Mouse (Mus musculus): Measurements from ENCODE around the gene A4galt. TPM values are rescaled to one million over a fixed set of nuclear protein-coding genes. Genes with fewer than 3 reads are reported as not detected.

Gene A4galt
- polyA plus RNA-seq, 1 experiment: 98.2 TPM

DNA sequence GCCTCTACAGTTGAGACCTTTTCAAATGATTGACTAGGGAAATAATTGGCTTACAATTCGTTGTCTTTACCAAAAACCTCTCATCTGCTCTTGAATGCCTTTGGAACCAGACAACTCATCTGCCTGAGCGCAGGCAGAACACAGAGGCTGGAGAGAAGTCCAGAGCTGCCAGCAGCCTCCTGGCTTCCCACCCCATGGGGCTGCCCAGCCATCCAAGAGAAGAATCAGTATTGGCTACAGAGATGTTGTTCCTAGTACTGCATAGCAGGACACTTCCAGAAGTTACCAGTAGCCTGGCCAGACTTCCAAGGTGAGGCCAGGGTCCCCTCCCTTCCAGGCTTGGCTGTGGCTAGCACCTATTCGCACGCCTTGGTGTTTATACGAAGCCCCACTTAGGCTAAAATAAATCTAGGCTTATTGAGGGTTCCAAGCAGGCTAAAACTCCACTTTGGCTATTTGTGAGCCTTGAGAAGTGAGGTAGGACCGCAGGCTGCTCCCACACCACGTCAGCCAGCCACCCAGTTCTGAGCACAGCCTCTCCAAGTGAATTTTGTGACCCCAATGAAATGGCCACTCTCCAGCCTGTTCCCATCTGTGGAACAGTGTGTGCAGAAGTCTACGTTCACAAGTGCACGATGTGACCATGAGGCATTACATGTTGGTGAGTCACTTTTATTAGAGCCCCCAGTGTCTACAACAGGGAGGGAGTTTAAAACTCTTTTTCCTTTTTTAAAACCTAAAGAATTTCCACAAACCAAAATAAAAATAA is 25.3 kb downstream of the A4galt start:
- DNase-seq (ENCODE audit: low spot score): no peak

DNA sequence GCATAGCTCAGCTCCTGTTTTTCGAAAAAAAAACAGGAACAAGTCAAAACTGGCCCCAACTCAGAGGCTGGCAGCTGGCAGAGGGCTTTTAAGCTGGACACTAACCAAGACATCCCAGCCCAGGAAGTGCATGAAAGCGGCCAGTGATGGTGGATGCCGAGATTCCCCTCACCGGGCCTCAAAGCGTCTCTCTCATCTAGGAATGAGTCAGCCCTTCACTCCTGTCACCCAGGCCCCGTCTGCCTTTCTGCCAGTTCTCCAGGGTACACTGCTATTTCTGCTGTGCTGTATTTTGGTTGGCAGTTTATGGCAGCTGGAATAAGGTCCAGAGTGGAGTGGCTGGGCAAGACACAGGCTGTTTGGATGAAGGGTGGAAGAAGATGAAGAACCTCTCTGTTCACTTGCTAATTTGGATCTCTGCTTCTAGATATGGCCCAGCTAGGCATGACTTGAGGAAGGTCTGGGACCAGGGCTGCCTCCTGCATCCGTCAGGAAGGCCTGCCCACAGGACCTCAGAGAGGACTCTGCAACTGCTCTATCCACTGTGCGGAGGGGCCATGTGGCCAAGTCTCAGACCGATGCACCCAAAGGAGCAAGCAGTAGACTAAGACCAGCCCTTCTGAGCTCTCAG is 27.3 kb downstream of the A4galt start:
- DNase-seq (ENCODE audit: low spot score): no peak

DNA sequence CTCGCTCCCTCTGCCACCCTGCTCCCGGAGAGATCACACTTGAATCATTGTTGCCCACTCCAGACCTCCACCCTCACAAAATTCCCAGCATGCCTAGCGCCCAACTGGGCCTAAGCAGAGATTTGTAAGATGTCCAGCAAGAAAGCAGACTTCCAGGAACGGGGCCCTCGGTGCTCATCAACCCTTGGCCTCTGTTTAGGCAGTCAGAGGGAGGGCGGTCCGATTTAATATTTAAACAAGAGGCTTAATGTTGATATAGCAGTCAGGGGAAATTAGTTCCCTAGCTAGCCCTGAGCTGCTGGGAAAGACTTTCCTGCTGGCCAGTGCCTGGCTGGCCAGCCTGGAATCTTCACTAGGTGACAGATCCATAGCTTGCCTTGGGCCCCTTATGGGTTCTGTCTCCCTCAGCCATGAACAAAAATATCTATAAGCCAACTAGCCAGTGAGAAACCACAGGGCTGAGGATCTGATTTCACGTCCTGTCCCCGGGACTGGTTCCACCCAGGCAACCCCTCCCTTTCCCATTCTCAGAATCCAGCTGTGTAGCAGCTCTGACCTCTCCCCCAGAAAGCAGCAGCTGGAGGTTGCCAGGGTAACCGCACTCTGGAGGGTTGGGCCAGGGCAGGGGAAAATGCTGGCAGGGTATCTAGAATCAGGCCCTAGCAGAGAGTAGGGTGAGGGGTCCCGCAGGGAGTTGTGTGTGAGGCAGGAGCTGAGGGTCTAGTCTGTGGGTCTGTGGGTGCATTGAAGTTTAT is 28.2 kb downstream of the A4galt start:
- DNase-seq (ENCODE audit: low spot score): no peak

DNA sequence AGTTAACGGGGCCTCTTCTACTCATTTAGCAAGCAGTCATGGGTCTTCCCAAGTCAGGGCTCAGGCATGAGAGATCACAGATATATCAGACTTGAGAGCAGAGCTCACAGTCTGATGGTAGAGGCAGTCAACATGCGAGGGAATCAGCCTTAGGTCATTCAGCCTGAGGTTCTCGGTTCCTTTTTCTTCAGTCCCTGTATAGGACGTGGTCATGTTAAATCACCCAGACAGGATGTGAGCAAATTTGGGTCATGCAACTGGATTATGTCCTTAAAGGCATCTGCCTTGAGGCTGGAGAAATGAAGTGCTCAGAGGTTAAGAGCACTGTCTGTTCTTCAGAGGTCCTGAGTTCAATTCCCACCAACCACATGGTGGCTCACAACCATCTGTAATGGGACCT is 29.9 kb downstream of the A4galt start:
- no peak for DNase-seq (ENCODE audit: low spot score)

DNA sequence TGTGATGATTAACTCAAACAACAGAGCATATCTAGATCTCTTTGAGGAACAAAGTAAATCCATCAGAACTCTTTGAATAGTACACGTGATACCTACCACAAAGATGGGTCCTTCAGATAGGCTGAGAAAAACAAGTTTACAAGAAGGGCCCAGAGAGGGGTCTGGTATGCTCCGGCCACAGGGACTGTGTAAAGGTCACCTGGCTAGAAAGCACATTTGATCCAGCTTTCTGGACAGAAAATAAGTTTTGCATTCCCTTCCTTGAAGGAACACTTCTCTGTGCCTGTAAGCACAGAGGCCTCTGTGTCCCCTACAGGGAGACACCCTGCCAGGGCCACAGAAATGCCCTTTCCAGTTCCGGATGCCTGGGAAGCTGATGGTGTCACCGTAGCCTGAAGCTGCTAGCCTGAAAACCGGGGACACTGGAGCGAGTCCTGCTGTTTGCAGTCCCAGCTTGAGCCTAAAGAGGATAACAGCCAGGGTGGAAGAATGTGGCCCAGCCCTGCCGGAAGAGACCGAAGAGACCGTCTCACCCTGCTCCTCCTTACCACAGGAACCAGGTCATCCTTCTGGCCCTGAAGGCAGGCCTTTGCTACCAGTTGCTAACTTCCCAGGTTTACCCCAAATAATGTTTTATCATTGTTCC is 31.1 kb downstream of the A4galt start:
- DNase-seq (ENCODE audit: low spot score): no peak

DNA sequence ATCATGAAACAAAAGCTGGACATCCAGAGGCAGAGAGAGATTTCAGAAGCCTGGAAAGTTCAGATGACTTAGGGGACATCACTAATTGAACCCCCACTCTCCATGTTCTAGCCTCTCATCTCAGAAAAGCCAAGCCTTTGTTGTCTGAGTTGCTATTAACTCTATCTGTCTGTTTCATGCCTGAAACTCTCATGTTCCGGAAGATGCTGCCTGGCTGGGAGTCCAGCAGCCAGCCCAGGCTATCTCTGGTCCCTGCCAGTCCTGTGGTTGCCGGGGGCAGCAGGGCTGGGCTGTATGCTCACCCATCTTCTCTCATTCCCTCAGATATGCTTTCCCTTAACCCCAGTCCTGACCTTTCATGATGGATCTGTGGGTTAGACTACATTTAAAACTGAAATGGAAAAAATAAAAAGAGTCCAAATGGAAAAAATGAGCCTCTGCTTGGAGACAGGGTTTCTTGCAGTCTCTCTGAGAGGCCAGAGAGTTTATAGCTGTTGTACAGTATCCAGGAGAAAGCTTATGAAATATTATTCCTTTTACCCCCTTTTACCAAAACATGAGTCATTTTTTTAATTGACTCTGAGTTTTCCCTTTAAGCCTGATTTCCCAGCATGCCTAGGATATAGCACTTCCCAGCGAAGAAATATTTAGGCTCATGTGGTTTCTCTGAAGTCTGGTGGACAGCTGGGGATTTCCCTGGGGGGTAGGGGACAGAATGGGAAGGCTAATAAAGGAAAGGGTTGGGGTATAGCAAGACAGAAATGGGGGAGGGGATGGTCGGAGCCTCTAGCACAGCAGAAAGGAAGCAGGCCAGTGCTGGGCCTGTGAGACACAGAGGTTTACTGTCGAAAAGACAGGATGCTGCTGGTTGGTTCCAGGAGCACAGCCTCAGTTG is 36.0 kb downstream of the A4galt start:
- no peak for DNase-seq (ENCODE audit: low spot score)

DNA sequence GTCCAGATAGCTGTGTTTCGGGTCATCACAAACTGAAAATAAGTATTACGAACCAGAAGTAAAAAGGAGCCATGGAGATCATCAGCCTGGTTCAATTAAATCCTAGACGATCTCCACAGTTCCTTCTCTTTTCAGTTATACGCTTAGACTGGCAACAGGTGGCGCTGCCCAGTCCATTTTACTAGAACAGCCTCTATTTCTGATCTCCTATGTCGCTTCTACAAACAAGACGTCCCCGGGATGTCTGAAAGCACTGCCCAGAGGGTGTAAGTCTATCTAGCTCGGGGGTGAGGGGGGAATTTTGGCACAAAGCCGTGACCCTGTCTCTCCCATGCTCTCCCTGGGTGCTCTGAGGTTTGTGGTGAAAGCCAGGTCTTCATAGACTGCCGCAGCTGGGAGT is 41.3 kb downstream of the A4galt start:
- no peak for DNase-seq (ENCODE audit: low spot score)

DNA sequence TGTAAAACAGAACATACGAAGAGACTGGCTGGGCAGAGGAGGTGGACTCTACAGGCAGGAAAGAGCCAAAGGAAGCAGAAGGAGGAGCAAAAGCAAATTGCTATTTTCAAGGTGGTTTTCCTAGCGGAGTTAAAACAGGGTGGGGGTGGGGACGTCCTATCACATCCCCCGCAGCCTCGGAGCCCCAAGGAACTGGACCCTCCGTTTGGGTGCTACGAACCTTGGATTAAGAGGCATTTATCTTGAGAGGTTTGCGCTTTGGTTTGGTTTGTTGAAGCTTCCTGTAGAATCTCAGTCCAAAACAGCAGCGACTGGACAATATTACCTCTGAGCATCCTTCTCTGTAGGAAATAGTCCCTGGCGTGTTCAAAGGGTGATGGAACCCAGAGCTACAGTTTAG is 41.9 kb downstream of the A4galt start:
- no peak for DNase-seq (ENCODE audit: low spot score)

DNA sequence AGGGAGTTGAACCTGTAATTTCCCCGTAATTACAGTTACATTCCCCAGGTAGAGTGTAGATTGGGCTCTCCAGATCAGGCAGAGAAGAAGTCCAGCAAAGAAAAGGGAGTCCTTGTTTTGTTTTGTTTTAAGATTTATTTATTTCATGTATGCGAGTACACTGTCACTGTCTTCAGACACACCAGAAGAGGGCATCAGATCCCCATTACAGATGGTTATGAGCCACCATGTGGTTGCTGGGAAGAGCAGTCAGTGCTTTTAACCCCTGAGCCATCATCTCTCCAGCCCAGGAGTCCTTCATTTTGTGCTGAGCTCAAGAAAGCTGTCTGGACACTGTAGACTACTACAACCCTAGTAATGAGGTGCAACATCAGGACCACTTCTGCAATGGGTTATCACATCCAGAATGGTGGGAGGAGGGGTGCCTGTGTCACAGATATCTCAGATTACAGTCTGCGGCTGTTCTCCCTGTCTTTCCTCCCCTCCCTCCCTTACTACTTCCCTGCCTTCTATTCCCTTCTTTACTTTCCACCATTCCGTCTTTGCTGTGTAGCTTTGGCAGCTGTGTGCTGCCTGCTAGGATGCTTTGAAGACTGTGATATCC is 42.4 kb downstream of the A4galt start:
- DNase-seq (ENCODE audit: low spot score): no peak

DNA sequence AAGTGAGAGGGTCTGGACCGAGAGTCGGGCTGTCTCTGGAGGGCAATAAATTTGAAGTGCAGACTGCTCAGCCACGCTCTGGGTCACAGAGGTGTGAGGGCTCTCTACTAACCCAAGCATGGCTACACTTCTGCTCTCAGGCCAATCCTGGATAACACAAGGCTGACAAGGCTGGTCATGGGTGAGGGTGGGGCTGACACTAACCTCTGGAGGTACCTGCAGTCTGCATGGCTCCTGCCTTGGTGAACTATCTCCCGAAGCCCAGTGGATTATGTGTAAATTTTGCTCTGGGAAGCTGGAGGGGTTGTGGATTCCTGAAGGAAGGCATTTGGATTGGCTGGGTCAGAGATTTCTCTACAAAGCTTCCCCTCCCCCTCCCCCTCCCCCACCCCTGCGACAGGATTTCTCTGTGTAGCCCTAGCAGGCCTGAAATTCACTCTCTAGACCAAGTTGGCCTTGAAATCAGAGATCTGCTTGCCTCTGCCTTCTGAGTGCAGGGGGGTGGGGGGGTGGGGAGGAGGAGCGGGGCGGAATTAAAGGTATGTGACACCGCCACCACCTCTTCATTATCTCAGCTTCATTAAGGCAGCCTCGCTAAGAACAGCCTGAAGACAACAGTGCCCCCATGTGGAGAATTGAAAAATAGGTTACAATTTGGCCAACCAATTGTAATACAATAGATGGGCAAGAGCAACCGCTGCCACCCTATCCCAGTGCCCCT is 46.7 kb downstream of the A4galt start:
- DNase-seq (ENCODE audit: low spot score): no peak

DNA sequence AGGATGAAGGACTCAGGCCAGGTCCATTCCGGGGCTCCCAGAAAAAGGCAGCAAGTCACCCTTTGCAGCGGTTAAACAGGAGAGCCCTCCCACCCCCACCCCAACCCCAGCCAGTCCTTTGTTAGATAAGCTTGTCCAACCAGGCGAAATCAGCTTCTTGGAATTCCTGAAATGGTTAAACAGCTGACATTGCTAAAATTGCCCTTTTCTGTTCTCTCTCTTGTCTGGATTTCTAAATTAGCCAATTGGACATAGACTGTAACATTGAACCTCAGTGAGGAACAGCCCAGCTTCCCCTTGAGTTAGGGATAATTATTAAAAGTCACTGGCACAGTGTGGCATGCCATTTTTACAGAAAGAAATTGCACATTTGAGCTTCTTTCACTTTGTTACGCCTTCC is 49.2 kb downstream of the A4galt start:
- DNase-seq (ENCODE audit: low spot score): no peak

DNA sequence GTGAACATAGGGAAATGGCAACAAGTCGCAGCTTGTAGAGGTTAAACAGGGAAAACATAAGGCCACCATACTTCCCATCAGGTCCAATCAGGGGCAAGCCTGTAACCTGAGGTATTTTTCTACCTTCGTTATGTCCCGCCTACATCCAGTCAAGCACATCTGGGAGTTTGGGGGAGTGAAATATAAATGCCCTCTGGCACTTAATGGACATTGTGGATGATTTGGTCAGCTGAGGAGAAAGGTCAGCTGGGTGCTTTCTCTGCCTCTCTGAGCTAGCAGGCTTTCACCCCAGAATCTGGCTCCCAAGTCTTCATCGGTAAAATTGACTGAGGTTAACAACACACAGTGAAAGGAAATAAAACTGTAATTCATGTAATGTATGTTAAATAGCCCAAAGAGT is 58.2 kb downstream of the A4galt start:
- no peak for DNase-seq (ENCODE audit: low spot score)

DNA sequence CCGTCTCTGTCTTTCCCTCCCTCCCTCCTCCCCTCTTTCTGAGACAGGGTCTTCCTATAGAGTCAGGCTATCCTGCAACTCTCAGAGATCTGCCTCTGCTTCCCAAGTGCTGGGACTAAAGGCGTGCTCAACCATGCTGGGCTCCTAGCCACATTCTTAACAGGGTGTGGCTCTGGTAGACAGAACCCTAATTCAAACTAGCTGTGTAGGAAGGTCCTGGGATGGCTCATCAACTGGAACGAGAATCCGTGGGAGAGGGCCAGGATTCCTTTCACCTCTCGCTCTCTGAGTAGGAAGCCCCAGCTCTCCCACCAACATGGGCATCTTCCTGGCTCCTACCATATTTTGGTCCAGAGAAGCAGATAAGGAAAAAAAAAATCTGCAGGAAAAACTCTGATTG is 69.2 kb downstream of the A4galt start:
- peak; percentile 12 for DNase-seq (ENCODE audit: low spot score)

DNA sequence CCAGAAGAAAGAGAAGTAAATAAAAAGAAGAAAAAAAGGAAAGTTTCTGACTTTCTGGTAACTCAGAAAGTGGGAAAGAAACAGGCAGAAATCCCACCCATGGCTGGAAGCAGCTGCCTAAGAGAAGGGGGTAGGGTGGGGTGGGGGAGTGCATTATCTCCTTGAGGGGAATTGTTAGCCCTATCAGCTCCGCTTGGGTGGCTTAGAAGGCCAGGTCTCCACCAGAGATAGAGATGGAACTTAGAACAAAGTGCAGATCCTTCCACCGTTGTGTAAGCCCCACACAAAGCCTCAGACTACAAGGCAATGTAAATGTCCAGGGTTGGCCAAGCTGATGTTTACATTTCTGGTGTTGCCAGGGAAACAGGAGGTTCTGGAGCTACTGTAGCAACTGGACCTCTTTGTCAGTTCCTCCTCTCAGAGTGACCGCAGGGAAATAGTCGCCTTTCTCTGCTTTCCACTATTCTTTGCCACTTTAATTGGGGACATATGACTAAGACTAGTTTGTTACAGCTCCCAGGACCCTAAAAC is 69.7 kb downstream of the A4galt start:
- DNase-seq (ENCODE audit: low spot score): no peak

DNA sequence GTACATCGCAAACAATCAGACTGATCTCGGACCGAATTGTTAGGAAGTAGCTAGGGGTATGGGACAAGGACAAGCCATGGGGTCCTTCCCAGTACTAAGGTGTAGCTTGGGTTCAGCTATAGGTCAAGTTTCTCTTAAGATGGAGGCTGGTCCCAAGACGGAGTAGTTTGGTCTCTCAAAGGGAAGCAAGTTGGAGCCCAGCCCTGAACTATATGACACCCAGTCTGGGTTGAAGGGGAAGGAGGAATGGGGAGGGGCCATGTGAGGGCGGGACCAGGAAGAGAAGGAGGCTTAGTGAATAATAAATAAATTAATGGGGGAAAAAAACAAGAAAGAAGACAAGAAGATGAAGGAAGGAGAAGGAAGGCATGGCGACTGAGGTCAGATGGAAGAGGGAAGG is 71.6 kb downstream of the A4galt start:
- no peak for DNase-seq (ENCODE audit: low spot score)

Other genes with a start within 250 kb of the A4galt start
- gene Nfam1, start 218.5 kb downstream of the A4galt start, polyA plus RNA-seq (2012; rRNA removed): 4.6 and 5.0 TPM in 2 replicates
- 48.2 and 70.3 TPM in 2 replicates for gene Serhl, start 162.3 kb downstream of the A4galt start, polyA plus RNA-seq (2012; rRNA removed)
- 56.1 and 60.9 TPM in 2 replicates for gene Rrp7a, start 129.0 kb downstream of the A4galt start, polyA plus RNA-seq (2012; rRNA removed)
- 60.9 and 64.6 TPM in 2 replicates for gene Poldip3, start 102.4 kb downstream of the A4galt start, polyA plus RNA-seq (2012; rRNA removed)
- 131 and 197 TPM in 2 replicates for gene Cyb5r3, start 79.2 kb downstream of the A4galt start, polyA plus RNA-seq (2012; rRNA removed)
- gene Arfgap3, start 98.5 kb upstream of the A4galt start, polyA plus RNA-seq (2012; rRNA removed): 68.2 and 69.5 TPM in 2 replicates
- gene Pacsin2, start 212.8 kb upstream of the A4galt start, polyA plus RNA-seq (2012; rRNA removed): 71.5 and 88.1 TPM in 2 replicates